8 mouse cellular contexts compared by ENCODE assay signal in genomic region chr13:106937138-106937472, GRCm38 (mm10). TPM values are rescaled to one million over a fixed set of nuclear protein-coding genes. Genes with fewer than 3 reads are reported as not detected.
DNase-seq lines count a peak whose midpoint lies in the region; ATAC-seq and TF ChIP-seq lines count a peak whose summit lies in the region.

No protein-coding gene starts in this region.

- no peak overlapping the region for H3K27ac ChIP-seq in kidney, adult 2 months (ENCODE audit: insufficient read depth, low read depth, low read length)
- H3K27ac ChIP-seq in bone marrow macrophage, adult 2 months (ENCODE audit: insufficient read depth, low read depth, low read length): no peak overlapping the region
- no peak overlapping the region for H3K27ac ChIP-seq in hindbrain, embryonic 14.5 days
- H3K27ac ChIP-seq in midbrain, embryonic 14.5 days (replicated peaks; ENCODE audit: low read depth, low read length): no peak overlapping the region; the same call in 1 of the 2 replicates

- peak overlapping the region; percentile 88; the same call in 1 of the 2 replicates for H3K9ac ChIP-seq in hindbrain, embryonic 14.5 days
- no peak overlapping the region; the same call in 1 of the 2 replicates for H3K9ac ChIP-seq in midbrain, embryonic 14.5 days (replicated peaks; ENCODE audit: low read length)

- no peaks in the 10 kb centered on the region for H3K9me3 ChIP-seq in hindbrain, embryonic 14.5 days (ENCODE audit: control insufficient read depth, low read length)
- H3K9me3 ChIP-seq in midbrain, embryonic 14.5 days (ENCODE audit: control insufficient read depth, low read length): no peaks in the 10 kb centered on the region

- H3K4me2 ChIP-seq in hindbrain, embryonic 14.5 days (replicated peaks): peak overlapping the region; percentile 62
- peak overlapping the region; percentile 55 for H3K4me2 ChIP-seq in midbrain, embryonic 14.5 days (ENCODE audit: low read length)

- 26% methylated on average over 7 of the region's 7 CpGs for WGBS in kidney, adult 2 months
- 29% methylated on average over 7 of the region's 7 CpGs for WGBS in hindbrain, embryonic 14.5 days
- WGBS in midbrain, embryonic 14.5 days: 28% methylated on average over 7 of the region's 7 CpGs

- peak overlapping the region; percentile 60 for H3K4me3 ChIP-seq in kidney, adult 2 months (ENCODE audit: insufficient read depth, low read depth, low read length)
- H3K4me3 ChIP-seq in bone marrow macrophage, adult 2 months (ENCODE audit: insufficient read depth, low read length): peak overlapping the region; percentile 64
- H3K4me3 ChIP-seq in hindbrain, embryonic 14.5 days (replicated peaks; ENCODE audit: low read length): peak overlapping the region; percentile 88
- H3K4me3 ChIP-seq in midbrain, embryonic 14.5 days (replicated peaks; ENCODE audit: low read depth, low read length): peak overlapping the region; percentile 95

- peak; percentile 1; the same call in 1 of the 2 replicates for ATAC-seq in hindbrain, embryonic 14.5 days (ENCODE audit: low FRiP score)
- peak; percentile 16; the same call in 1 of the 2 replicates for ATAC-seq in midbrain, embryonic 14.5 days (ENCODE audit: low FRiP score, low TSS enrichment)

- no peak for DNase-seq in kidney, adult 2 months
- no peak for DNase-seq in kidney, postnatal 14 days
- DNase-seq in hindbrain, embryonic 14.5 days (ENCODE audit: low spot score): no peak
- DNase-seq in midbrain, embryonic 14.5 days: no peak
- no peak for DNase-seq in left cerebral cortex, adult 11 months (ENCODE audit: low spot score)
- DNase-seq in right cerebral cortex, postnatal 4 days: no peak
- DNase-seq in Muller cell, postnatal 12 days (ENCODE audit: inconsistent ontology term): no peak

- no peak for TF ChIP-seq POLR2A in kidney, adult 2 months (IDR thresholded peaks at IDR 0.05; ENCODE audit: low read depth, low read length)
- TF ChIP-seq POLR2A in bone marrow macrophage, adult 2 months (IDR thresholded peaks at IDR 0.05; ENCODE audit: borderline replicate concordance, low read depth, low read length): no peak

- H3K36me3 ChIP-seq in kidney, adult 2 months (ENCODE audit: control insufficient read depth, insufficient read depth, low read length): no peaks in the 10 kb centered on the region
- H3K36me3 ChIP-seq in hindbrain, embryonic 14.5 days (replicated peaks; ENCODE audit: control insufficient read depth, insufficient read depth): no peaks in the 10 kb centered on the region
- H3K36me3 ChIP-seq in midbrain, embryonic 14.5 days (ENCODE audit: control insufficient read depth, insufficient read depth, low read length): no peaks in the 10 kb centered on the region

- no peaks in the 10 kb centered on the region for H3K4me1 ChIP-seq in kidney, adult 2 months (ENCODE audit: control insufficient read depth, insufficient read depth, low read length)
- H3K4me1 ChIP-seq in bone marrow macrophage, adult 2 months (ENCODE audit: control insufficient read depth, insufficient read depth, low read length): peaks cover 7% of the 10 kb centered on the region
- peaks cover 6% of the 10 kb centered on the region for H3K4me1 ChIP-seq in hindbrain, embryonic 14.5 days (replicated peaks; ENCODE audit: control insufficient read depth, insufficient read depth, low read length)
- H3K4me1 ChIP-seq in midbrain, embryonic 14.5 days (ENCODE audit: control insufficient read depth, insufficient read depth, low read length): peaks cover 8% of the 10 kb centered on the region; the same call in 1 of the 2 replicates

- no peak for TF ChIP-seq CTCF in kidney, adult 2 months (conservative IDR thresholded peaks at IDR 0.05; ENCODE audit: insufficient read depth, insufficient read length, low read depth, low read length)
- TF ChIP-seq CTCF in bone marrow macrophage, adult 2 months (IDR thresholded peaks at IDR 0.05; ENCODE audit: low read depth, low read length): no peak

- no peaks in the 10 kb centered on the region for H3K27me3 ChIP-seq in kidney, adult 2 months (replicated peaks; ENCODE audit: control insufficient read depth, insufficient read depth, low read length)
- H3K27me3 ChIP-seq in hindbrain, embryonic 14.5 days (ENCODE audit: control insufficient read depth, insufficient read depth, low read length): no peaks in the 10 kb centered on the region
- H3K27me3 ChIP-seq in midbrain, embryonic 14.5 days (ENCODE audit: control insufficient read depth, insufficient read depth, low read length): no peaks in the 10 kb centered on the region

RNA-seq across cellular contexts. Expression of gene Ipo11, which starts 0.3 kb away (rescaled TPM):
- 18.5 and 18.9 TPM in 2 replicates for polyA plus RNA-seq in kidney, adult 2 months (2012; rRNA removed)
- polyA plus RNA-seq in bone marrow macrophage, adult 2 months (2012; ENCODE audit: insufficient read depth, insufficient read length, missing spikeins): 24.3 and 25.3 TPM in 2 replicates
- polyA plus RNA-seq in hindbrain, embryonic 14.5 days (2014; fragmentation: Nextera tagmentation; extraction: Ambion mirVana): 45.0 and 46.2 TPM in 2 replicates
- 36.1 and 45.6 TPM in 2 replicates for polyA plus RNA-seq in midbrain, embryonic 14.5 days (2014; fragmentation: Nextera tagmentation; extraction: Ambion mirVana)

RNA-seq across cellular contexts. Expression of gene Dimt1, which starts 9.8 kb away (rescaled TPM):
- polyA plus RNA-seq in kidney, adult 2 months (2012; rRNA removed): 4.5 and 4.6 TPM in 2 replicates
- polyA plus RNA-seq in bone marrow macrophage, adult 2 months (2012; ENCODE audit: insufficient read depth, insufficient read length, missing spikeins): 9.3 and 9.4 TPM in 2 replicates
- 42.4 and 42.6 TPM in 2 replicates for polyA plus RNA-seq in hindbrain, embryonic 14.5 days (2014; fragmentation: Nextera tagmentation; extraction: Ambion mirVana)
- polyA plus RNA-seq in midbrain, embryonic 14.5 days (2014; fragmentation: Nextera tagmentation; extraction: Ambion mirVana): 43.2 and 44.7 TPM in 2 replicates
